Mouse (Mus musculus) hindbrain, embryonic 16.5 days (tissue): ENCODE results near the gene Lrmp. TPM values are rescaled to one million over a fixed set of nuclear protein-coding genes. Genes with fewer than 3 reads are reported as not detected.

Source experiments
- ATAC-seq: fragments of 200-750 bp; cut with Nextera tagmentation; 2 replicates; pipeline ENCODE4 v1.8.0; 2017; ENCODE audit warnings: moderate TSS enrichment, moderate library complexity
- H3K27ac ChIP-seq: fragments of 300-500 bp; sonication (generic); 2 replicates; pipeline ENCODE4 v1.5.1; 2014; ENCODE audit warnings: low read depth, mild to moderate bottlenecking, control low read depth, low read length, moderate library complexity
- H3K27me3 ChIP-seq: fragments of 300-500 bp; sonication (generic); replicated peaks from 2 replicates; pipeline ENCODE4 v1.6.1; 2014; ENCODE audit warnings: low read length; ENCODE audit not compliant: control insufficient read depth, insufficient read depth
- H3K36me3 ChIP-seq: fragments of 300-500 bp; sonication (generic); 2 replicates; pipeline ENCODE4 v1.6.1; 2014; ENCODE audit warnings: mild to moderate bottlenecking, low read length, moderate library complexity, mixed read lengths; ENCODE audit not compliant: control insufficient read depth, insufficient read depth
- H3K4me1 ChIP-seq: fragments of 300-500 bp; sonication (generic); 2 replicates; pipeline ENCODE4 v1.6.1; 2014; ENCODE audit warnings: low read depth, low read length; ENCODE audit not compliant: control insufficient read depth, insufficient read depth
- H3K4me2 ChIP-seq: fragments of 300-500 bp; sonication (generic); 2 replicates; pipeline ENCODE4 v1.6.1; 2014; ENCODE audit warnings: mild to moderate bottlenecking, low read length, control low read depth, moderate library complexity
- H3K4me3 ChIP-seq: fragments of 300-500 bp; sonication (generic); 2 replicates; pipeline ENCODE4 v1.5.1; 2014; ENCODE audit warnings: mild to moderate bottlenecking, low read length, control low read depth, moderate library complexity
- H3K9ac ChIP-seq: fragments of 300-500 bp; sonication (generic); 2 replicates; pipeline ENCODE4 v1.6.1; 2014; ENCODE audit warnings: low read depth, mild to moderate bottlenecking, control low read depth, low read length, moderate library complexity
- H3K9me3 ChIP-seq: fragments of 300-500 bp; sonication (generic); 2 replicates; pipeline ENCODE4 v1.6.1; 2014; ENCODE audit warnings: mild to moderate bottlenecking, low read length, moderate library complexity; ENCODE audit not compliant: control insufficient read depth
- WGBS: fragments of 180-500 bp; shearing (Covaris S2); extraction: QIAGEN DNeasy Blood & Tissue Kit; methylation state at CpG from one replicate; pipeline ENCODE4 v1.1.7; 2014; 5-methylcytosine and 5-hydroxymethylcytosine counted together
- polyA plus RNA-seq: library from polyadenylated mRNA; unstranded; fragments of >200 nt; fragmentation: Nextera tagmentation; extraction: Ambion mirVana; gene quantifications from 2 replicates; pipeline ENCODE4 v1.2.1, GENCODE M21; 2015

Gene Lrmp
- polyA plus RNA-seq, 1 experiment from 2014 or later, result 0.89 TPM

- Histone ChIP-seq H3K4me1 (no peaks in the 10 kb centered on the region), H3K36me3 (no peaks in the 10 kb centered on the region), H3K4me2 (no peak overlapping the region), H3K9ac (no peak overlapping the region), H3K27me3 (no peaks in the 10 kb centered on the region), H3K4me3 (no peak overlapping the region), H3K9me3 (no peaks in the 10 kb centered on the region), H3K27ac (no peak overlapping the region)
- WGBS, result 86% methylated on average over 13 of the region's 13 CpGs
- ATAC-seq, result no peak
These were observed 87.1 kb downstream of the Lrmp start for GRCm38 (mm10) chr6:145202432-145203125.

- Histone ChIP-seq H3K9me3 (no peaks in the 10 kb centered on the region), H3K4me2 (no peak overlapping the region), H3K4me3 (no peak overlapping the region), H3K9ac (no peak overlapping the region), H3K4me1 (no peaks in the 10 kb centered on the region), H3K27ac (no peak overlapping the region), H3K27me3 (no peaks in the 10 kb centered on the region), H3K36me3 (no peaks in the 10 kb centered on the region)
- ATAC-seq, result no peak
- 94% methylated on average over 6 of the region's 6 CpGs for WGBS
These were observed 89.0 kb downstream of the Lrmp start for GRCm38 (mm10) chr6:145204440-145204839.

GRCm38 (mm10) chr6:145205142-145205541, 89.7 kb downstream of the Lrmp start:
- H3K4me2 ChIP-seq, result no peak overlapping the region
- peaks cover 3% of the 10 kb centered on the region for H3K4me1 ChIP-seq
- no peak for ATAC-seq
- H3K27me3 ChIP-seq, result no peaks in the 10 kb centered on the region
- no peaks in the 10 kb centered on the region for H3K36me3 ChIP-seq
- no peak overlapping the region for H3K9ac ChIP-seq
- 80% methylated on average over 10 of the region's 10 CpGs for WGBS
- no peaks in the 10 kb centered on the region for H3K9me3 ChIP-seq
- H3K4me3 ChIP-seq, result no peak overlapping the region
- H3K27ac ChIP-seq, result no peak overlapping the region

GRCm38 (mm10) chr6:145210056-145210680, 94.7 kb downstream of the Lrmp start:
- Histone ChIP-seq H3K27me3 (no peaks in the 10 kb centered on the region), H3K9ac (peak overlapping the region; percentile 33), H3K4me1 (peaks cover 15% of the 10 kb centered on the region), H3K4me3 (peak overlapping the region; percentile 63), H3K4me2 (peak overlapping the region; percentile 75), H3K27ac (0 out of 2 replicates have a peak overlapping the region, but pooled peaks have one; percentile 30), H3K9me3 (no peaks in the 10 kb centered on the region), H3K36me3 (no peaks in the 10 kb centered on the region)
- ATAC-seq, result 0 out of 2 replicates have a peak, but pooled peaks have one; percentile 0
- 31% methylated on average over 8 of the region's 8 CpGs for WGBS

- H3K9me3 ChIP-seq, result no peaks in the 10 kb centered on the region
- H3K27me3 ChIP-seq, result no peaks in the 10 kb centered on the region
- H3K4me1 ChIP-seq, result peaks cover 15% of the 10 kb centered on the region
- peak; percentile 100 for ATAC-seq
- peak within 1 kb of the TSS; percentile 63 for H3K4me3 ChIP-seq
- H3K36me3 ChIP-seq, result no peaks in the 10 kb centered on the region
- peak within 1 kb of the TSS; percentile 78 for H3K9ac ChIP-seq
- WGBS, result 0% methylated on average over 36 of the region's 36 CpGs
- H3K4me2 ChIP-seq, result peak within 1 kb of the TSS; percentile 75
- peak within 1 kb of the TSS; percentile 93 for H3K27ac ChIP-seq
These were observed 95.4 kb downstream of the Lrmp start, which contains the start of the genes Casc1 and Etfrf1 for GRCm38 (mm10) chr6:145210816-145211338. Gene Casc1, minus strand, starts transcription at chr6:145211005. Gene Etfrf1, plus strand, starts transcription at chr6:145211134.

- 5% methylated on average over 21 of the region's 21 CpGs for WGBS
- Histone ChIP-seq H3K27me3 (no peaks in the 10 kb centered on the region), H3K4me2 (peak overlapping the region; percentile 62), H3K9me3 (no peaks in the 10 kb centered on the region), H3K36me3 (no peaks in the 10 kb centered on the region), H3K9ac (peak overlapping the region; percentile 78), H3K4me3 (peak overlapping the region; percentile 63), H3K4me1 (peaks cover 15% of the 10 kb centered on the region), H3K27ac (peak overlapping the region; percentile 93)
- peak; percentile 3 for ATAC-seq
These were observed 96.2 kb downstream of the Lrmp start for GRCm38 (mm10) chr6:145211376-145212305.

- ATAC-seq, result no peak
- WGBS, result 87% methylated on average over 2 of the region's 2 CpGs
- H3K27me3 ChIP-seq, result no peaks in the 10 kb centered on the region
- H3K36me3 ChIP-seq, result no peaks in the 10 kb centered on the region
- H3K27ac ChIP-seq, result no peak overlapping the region
- no peak overlapping the region for H3K9ac ChIP-seq
- no peak overlapping the region for H3K4me3 ChIP-seq
- no peak overlapping the region for H3K4me2 ChIP-seq
- H3K9me3 ChIP-seq, result no peaks in the 10 kb centered on the region
- peaks cover 15% of the 10 kb centered on the region for H3K4me1 ChIP-seq
These were observed 98.5 kb downstream of the Lrmp start for GRCm38 (mm10) chr6:145213916-145214315.

GRCm38 (mm10) chr6:145215826-145216225, 100.4 kb downstream of the Lrmp start:
- H3K9ac ChIP-seq, result no peak overlapping the region
- WGBS, result 94% methylated on average over 3 of the region's 3 CpGs
- H3K4me2 ChIP-seq, result no peak overlapping the region
- no peaks in the 10 kb centered on the region for H3K9me3 ChIP-seq
- H3K27ac ChIP-seq, result no peak overlapping the region
- H3K27me3 ChIP-seq, result no peaks in the 10 kb centered on the region
- no peak overlapping the region for H3K4me3 ChIP-seq
- no peaks in the 10 kb centered on the region for H3K36me3 ChIP-seq
- H3K4me1 ChIP-seq, result peaks cover 9% of the 10 kb centered on the region
- no peak for ATAC-seq
